ENCODE assay signal across 9 mouse cellular contexts in the genomic region with DNA sequence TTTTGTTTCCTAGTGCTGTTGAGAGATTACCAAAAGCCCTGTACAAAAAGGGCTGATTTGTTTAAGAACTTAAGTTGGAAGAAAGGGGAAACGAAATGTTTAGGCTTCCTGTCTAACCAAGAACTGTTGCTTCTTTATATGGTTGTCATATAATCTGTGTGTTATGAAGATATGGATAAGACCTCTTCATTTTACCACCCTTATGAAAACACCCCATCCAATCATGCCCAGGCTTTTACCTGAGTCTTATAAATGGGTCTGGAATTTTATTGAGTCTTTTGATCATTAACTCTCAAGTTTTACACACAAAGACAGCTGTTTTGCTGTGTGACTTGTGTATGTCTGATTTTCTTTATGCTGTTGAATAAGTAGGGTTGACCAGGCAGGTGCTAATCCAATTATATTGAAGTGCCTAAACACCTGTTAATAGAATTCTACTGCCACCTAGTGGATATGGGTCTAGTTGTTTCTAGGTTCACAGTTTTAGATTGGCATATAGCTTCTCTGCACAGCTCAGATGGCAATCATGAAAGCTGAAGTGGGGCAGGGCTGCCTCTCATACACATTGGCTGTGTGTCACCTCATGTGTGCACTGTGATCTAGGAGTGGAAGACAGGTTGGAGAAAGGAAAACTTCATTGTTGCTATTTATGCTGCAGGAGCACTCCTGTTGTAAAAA. TPM values are rescaled to one million over a fixed set of nuclear protein-coding genes. Genes with fewer than 3 reads are reported as not detected.
DNase-seq lines count a peak whose midpoint lies in the region; ATAC-seq and TF ChIP-seq lines count a peak whose summit lies in the region.
"Had no signal": no experiment of that assay in that cellular context is flagged by ENCODE, and none has a peak within 500 bp of the region (broad histone marks: within the 10 kb centered on the region; RNA-seq: fewer than 3 reads in every experiment).

No protein-coding gene starts in this region.

- no peak overlapping the region for H3K9ac ChIP-seq in intestine, embryonic 14.5 days (ENCODE audit: low read length)
- H3K9ac ChIP-seq: heart, embryonic 13.5 days had no signal

- TF ChIP-seq CTCF in layer of hippocampus, adult 2 months (conservative IDR thresholded peaks at IDR 0.05), result peak; percentile 88
- 0 out of 2 replicates have a peak, but pooled peaks have one; percentile 15 for TF ChIP-seq CTCF in cortical plate, adult 2 months (IDR thresholded peaks at IDR 0.05; ENCODE audit: extremely low read depth, insufficient read depth, low read length)

- DNase-seq in layer of hippocampus, adult 2 months (ENCODE audit: low spot score in 2 of 2), result peak; percentile 38 to 43
- DNase-seq in layer of hippocampus, adult 8-10 months (ENCODE audit: low spot score in 2 of 2), result no peak
- peak; percentile 47 for DNase-seq in MN1 (ENCODE audit: low spot score)
- DNase-seq in intestine, embryonic 14.5 days (ENCODE audit: low spot score), result peak; percentile 57
- DNase-seq in thymus, postnatal 25 days, result peak; percentile 13
- no peak for DNase-seq in gastrocnemius, postnatal 4 days (ENCODE audit: low spot score in 2 of 2)

- no peaks in the 10 kb centered on the region for H3K4me1 ChIP-seq in cortical plate, adult 2 months (ENCODE audit: control insufficient read depth, insufficient read depth, low read length)
- H3K4me1 ChIP-seq in intestine, embryonic 14.5 days (replicated peaks; ENCODE audit: control insufficient read depth, insufficient read depth, low read length), result no peaks in the 10 kb centered on the region

- ATAC-seq in intestine, embryonic 14.5 days (replicated peaks; ENCODE audit: low FRiP score, low TSS enrichment, low read depth), result peak; percentile 55
- ATAC-seq in megakaryocyte, adult 5-6 weeks (ENCODE audit: poor library complexity, severe bottlenecking), result peak; percentile 89

- 71% methylated on average over 1 of the region's 1 CpGs for WGBS in intestine, embryonic 14.5 days

- no peaks in the 10 kb centered on the region for H3K27me3 ChIP-seq in intestine, embryonic 14.5 days (replicated peaks; ENCODE audit: control insufficient read depth, insufficient read depth, low read length)
- H3K27me3 ChIP-seq: heart, embryonic 13.5 days had no signal

- peaks cover 51% of the 10 kb centered on the region for H3K36me3 ChIP-seq in intestine, embryonic 14.5 days (ENCODE audit: control insufficient read depth, insufficient read depth, low read length)

- H3K4me2 ChIP-seq in intestine, embryonic 14.5 days (ENCODE audit: low read length), result no peak overlapping the region
- H3K4me2 ChIP-seq: heart, embryonic 13.5 days had no signal

- TF ChIP-seq POLR2A in cortical plate, adult 2 months (IDR thresholded peaks at IDR 0.05; ENCODE audit: extremely low read depth, insufficient read depth, low read length), result no peak

- H3K4me3 ChIP-seq in layer of hippocampus, adult 2 months, result no peak overlapping the region
- H3K4me3 ChIP-seq in cortical plate, adult 2 months (ENCODE audit: insufficient read depth, low read length), result no peak overlapping the region
- H3K4me3 ChIP-seq in intestine, embryonic 14.5 days (ENCODE audit: low read depth, low read length), result no peak overlapping the region
- H3K4me3 ChIP-seq: heart, embryonic 13.5 days had no signal

- no peak overlapping the region for H3K27ac ChIP-seq in layer of hippocampus, adult 2 months
- no peak overlapping the region for H3K27ac ChIP-seq in cortical plate, adult 2 months (ENCODE audit: insufficient read depth, low read length)
- H3K27ac ChIP-seq in intestine, embryonic 14.5 days (ENCODE audit: low read depth), result no peak overlapping the region
- H3K27ac ChIP-seq: heart, embryonic 13.5 days had no signal

- no peaks in the 10 kb centered on the region for H3K9me3 ChIP-seq in intestine, embryonic 14.5 days (ENCODE audit: control insufficient read depth, low read length)
- H3K9me3 ChIP-seq: heart, embryonic 13.5 days had no signal

RNA-seq across cellular contexts. Expression of a gene that starts 57.4 kb away (rescaled TPM):
- 100 to 1,000 TPM; 263 to 265 TPM for total RNA-seq in layer of hippocampus, adult 2 months (2021)
- total RNA-seq in layer of hippocampus, adult 8-10 months (2022), result 100 to 1,000 TPM; 274 to 299 (median 288) TPM
- 312 and 335 TPM in 2 replicates for polyA plus RNA-seq in cortical plate, adult 2 months (2012; rRNA removed)
- 233 and 267 TPM in 2 replicates for polyA plus RNA-seq in intestine, embryonic 14.5 days (2014; fragmentation: Nextera tagmentation; extraction: Ambion mirVana)
- 213 and 245 TPM in 2 replicates for total RNA-seq in megakaryocyte, adult 5-6 weeks (2015)
- total RNA-seq in megakaryocyte, adult 5-6 weeks (2017), result 337 and 347 TPM in 2 replicates
- 100 to 1,000 TPM; 157 to 170 TPM for total RNA-seq in gastrocnemius, postnatal 4 days (2021)

Comparison
In these comparisons a context has a peak if more than half of its experiments do, and no peak if none do; other contexts are left out.
1. DNase-seq: peak in layer of hippocampus, adult 2 months (2 of 2), MN1 (single experiment), intestine, embryonic 14.5 days (single experiment) and thymus, postnatal 25 days (single experiment); none in layer of hippocampus, adult 8-10 months (0 of 2) and gastrocnemius, postnatal 4 days (0 of 2).